Mouse (Mus musculus) brown adipose tissue, adult 24 weeks (tissue): ENCODE results near the gene Stfa1. TPM values are rescaled to one million over a fixed set of nuclear protein-coding genes. Genes with fewer than 3 reads are reported as not detected.
"Not testable (repeated sequence)": the region's sequence is repeated elsewhere in the genome, so short reads cannot be mapped to it uniquely, and the experiment has no call there.

Experiments used
- H3K27ac ChIP-seq: fragments of 200-500 bp; replicated peaks from 2 replicates; pipeline ENCODE4 v1.5.1; 2012; ENCODE audit warnings: low read depth, mild to moderate bottlenecking, low read length
- H3K4me1 ChIP-seq: fragments of 200-500 bp; 2 replicates; pipeline ENCODE4 v1.6.1; 2012; ENCODE audit warnings: low read length, mixed read lengths; ENCODE audit not compliant: control insufficient read depth, insufficient read depth, insufficient read length
- H3K4me3 ChIP-seq: fragments of 200-500 bp; 2 replicates; pipeline ENCODE4 v1.5.1; 2012; ENCODE audit warnings: low read depth, mild to moderate bottlenecking, low read length, moderate library complexity; ENCODE audit not compliant: insufficient read depth
- polyA plus RNA-seq: library from polyadenylated mRNA; stranded (reverse); fragments of >200 nt; gene quantifications from 2 replicates; pipeline ENCODE4 v1.2.4, GENCODE M21; 2012; ENCODE audit not compliant: missing spikeins, insufficient read depth, insufficient read length

Stfa1 gene
- not detected in 2 replicates for polyA plus RNA-seq

GRCm38 (mm10) chr16:36276796-36277195, at the start of gene Stfa1:
Stfa1 (plus strand) TSS chr16:36276951.
- not testable (repeated sequence) for H3K4me1 ChIP-seq, H3K27ac ChIP-seq, H3K4me3 ChIP-seq

GRCm38 (mm10) chr16:36260585-36260984, 16.2 kb upstream of the Stfa1 start:
- not testable (repeated sequence) for H3K4me1 ChIP-seq, H3K4me3 ChIP-seq, H3K27ac ChIP-seq

GRCm38 (mm10) chr16:36289140-36289539, 12.4 kb downstream of the Stfa1 start:
- Histone ChIP-seq H3K4me1 (no peaks in the 10 kb centered on the region), H3K4me3 (no peak overlapping the region), H3K27ac (no peak overlapping the region)

- H3K4me1 ChIP-seq = no peaks in the 10 kb centered on the region
- H3K4me3 ChIP-seq = no peak overlapping the region
- no peak overlapping the region for H3K27ac ChIP-seq
Observed at GRCm38 (mm10) chr16:36307631-36308030, 30.9 kb downstream of the Stfa1 start.

- not testable (repeated sequence) for H3K4me3 ChIP-seq, H3K4me1 ChIP-seq
- H3K27ac ChIP-seq = peak overlapping the region; percentile 56
Observed at GRCm38 (mm10) chr16:36316111-36316510, 39.4 kb downstream of the Stfa1 start.

GRCm38 (mm10) chr16:36319286-36319685, 42.5 kb downstream of the Stfa1 start:
- Histone ChIP-seq H3K27ac (no peak overlapping the region), H3K4me3 (no peak overlapping the region), H3K4me1 (no peaks in the 10 kb centered on the region)

- no peaks in the 10 kb centered on the region for H3K4me1 ChIP-seq
- no peak within 1 kb of the TSS for H3K27ac ChIP-seq
- no peak within 1 kb of the TSS for H3K4me3 ChIP-seq
Observed at GRCm38 (mm10) chr16:36334232-36334631, 57.5 kb downstream of the Stfa1 start, which contains the start of gene BC117090. BC117090 (minus strand) TSS chr16:36334332.

Other genes with a start within 250 kb of the Stfa1 start
- 3.3 and 4.1 TPM in 2 replicates for gene Wdr5b, start 235.8 kb upstream of the Stfa1 start, polyA plus RNA-seq
- 372 and 403 TPM in 2 replicates for gene Fam162a, start 205.4 kb upstream of the Stfa1 start, polyA plus RNA-seq
- gene Ccdc58, start 205.3 kb upstream of the Stfa1 start, polyA plus RNA-seq = 79.2 and 93.0 TPM in 2 replicates
- not detected in 2 replicates for gene Csta1, start 145.7 kb upstream of the Stfa1 start, polyA plus RNA-seq
- gene Stfa2l1, start 120.1 kb upstream of the Stfa1 start, polyA plus RNA-seq = not detected in 2 replicates
- gene Gm5483, start 92.7 kb upstream of the Stfa1 start, polyA plus RNA-seq = not detected in 2 replicates
- not detected in 2 replicates for gene Gm5416, start 66.5 kb upstream of the Stfa1 start, polyA plus RNA-seq
- gene 2010005H15Rik, start 55.5 kb upstream of the Stfa1 start, polyA plus RNA-seq = not detected in 2 replicates
- not detected in 2 replicates for gene BC117090, start 57.4 kb downstream of the Stfa1 start, polyA plus RNA-seq
- not detected in 2 replicates for gene BC100530, start 90.8 kb downstream of the Stfa1 start, polyA plus RNA-seq
- gene Stfa2, start 131.5 kb downstream of the Stfa1 start, polyA plus RNA-seq = not detected in 2 replicates
- not detected in 2 replicates for gene Stfa3, start 178.4 kb downstream of the Stfa1 start, polyA plus RNA-seq